Mouse (Mus musculus): ENCODE results near the gene Ttll9.

Gene Ttll9

DNA sequence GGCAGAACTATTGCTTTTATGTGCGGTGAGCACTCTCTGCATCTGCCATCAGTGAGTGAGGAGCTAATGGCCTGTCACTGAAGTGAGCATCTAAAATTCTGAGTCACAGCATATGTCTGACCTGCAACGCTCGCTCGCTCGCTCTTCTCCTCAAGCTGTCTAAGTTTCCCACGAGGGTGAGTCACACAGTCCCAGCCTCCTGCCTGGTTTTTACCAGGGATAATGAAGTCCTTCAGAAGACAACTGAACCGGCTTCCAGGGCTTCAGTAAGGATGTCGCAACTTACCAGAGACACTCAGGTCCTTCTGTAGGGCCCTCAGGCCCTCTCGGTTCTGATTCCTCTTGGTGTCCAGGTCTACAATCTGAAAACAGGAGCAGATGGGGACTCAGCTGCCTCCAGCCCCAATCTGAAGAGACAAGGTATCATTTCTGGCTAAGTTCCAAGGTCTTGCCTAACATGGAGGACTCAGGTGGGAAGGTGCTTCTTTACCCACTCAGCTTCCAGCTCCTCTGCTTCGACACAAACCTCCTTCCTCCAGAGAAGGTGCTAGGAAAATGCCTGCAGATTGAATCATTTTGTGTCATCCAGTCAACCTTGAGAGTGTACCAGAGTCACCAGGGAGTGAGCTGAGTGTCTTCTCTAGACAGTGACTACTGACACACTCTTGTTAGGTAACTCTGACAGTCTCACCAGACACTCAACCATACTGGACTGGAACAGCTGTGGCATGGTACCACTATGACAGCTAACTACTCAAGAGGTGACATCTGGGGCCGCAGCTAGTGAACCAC is 51.6 kb downstream of the Ttll9 start:
- no peak for DNase-seq (ENCODE audit: low spot score in 2 of 2)

DNA sequence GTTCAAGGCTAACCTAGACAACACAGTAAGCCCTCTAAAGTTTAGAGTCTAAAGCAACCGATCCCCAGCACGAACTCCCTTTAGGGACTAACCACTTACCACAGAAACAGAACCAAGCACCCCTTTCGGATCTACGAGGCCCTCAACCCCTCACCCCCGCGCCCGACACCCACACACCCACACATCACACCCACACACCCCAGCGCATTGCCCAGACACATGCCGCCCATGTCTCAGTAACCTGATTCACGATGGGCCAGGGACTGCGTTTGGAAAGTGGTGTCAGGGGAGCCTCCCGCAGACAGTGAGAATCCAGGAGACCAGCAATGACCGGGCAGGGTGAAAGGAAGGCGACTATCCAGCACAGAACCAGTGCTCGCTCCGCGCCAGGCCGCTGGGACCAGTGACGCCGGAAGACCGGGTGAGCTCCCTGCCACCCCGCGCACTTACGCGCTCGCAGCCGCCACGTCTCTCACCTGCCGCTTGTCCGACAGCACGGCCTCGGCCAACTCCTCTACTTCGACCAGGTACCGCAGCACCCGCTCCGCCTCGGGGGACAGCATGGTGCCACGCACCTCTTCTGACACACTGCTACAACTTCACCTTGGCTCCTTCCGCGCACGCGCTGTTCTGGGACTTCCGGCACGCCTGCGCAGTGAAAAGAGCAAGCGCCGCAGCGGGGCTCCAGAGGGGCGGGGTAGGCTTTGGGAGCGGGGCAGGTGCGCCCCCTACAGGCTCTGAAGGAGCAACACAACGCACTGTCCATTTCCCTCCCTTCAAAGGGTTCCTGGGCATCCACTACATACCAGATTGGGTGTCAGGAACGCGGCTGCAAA is 52.7 kb downstream of the Ttll9 start, which contains the start of gene Pdrg1:
Gene Pdrg1, minus strand, starts transcription at position 670 of the 836 bp plus-strand sequence.
- peak; percentile 88 to 93 for DNase-seq (ENCODE audit: low spot score in 2 of 2)

DNA sequence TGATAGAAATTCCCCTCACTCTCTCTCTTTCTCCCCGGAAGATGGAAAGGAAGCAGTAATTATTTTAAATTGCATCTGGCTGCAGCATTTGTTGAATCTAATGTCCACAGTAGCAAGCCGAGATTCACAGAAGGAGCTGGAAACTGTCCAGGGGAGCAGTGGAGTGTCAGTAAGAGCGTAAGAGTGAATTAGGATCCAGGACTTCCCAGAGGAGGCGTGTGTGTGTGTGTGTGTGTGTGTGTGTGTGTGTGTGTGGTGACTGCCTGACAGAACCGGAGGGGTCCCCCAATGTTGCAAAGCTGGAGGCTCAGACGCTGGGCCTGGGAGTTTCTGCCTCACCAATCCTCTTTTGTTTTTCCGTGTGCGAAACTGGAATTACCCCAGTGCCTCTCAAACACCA is 53.5 kb downstream of the Ttll9 start:
- no peak for DNase-seq (ENCODE audit: low spot score in 2 of 2)

DNA sequence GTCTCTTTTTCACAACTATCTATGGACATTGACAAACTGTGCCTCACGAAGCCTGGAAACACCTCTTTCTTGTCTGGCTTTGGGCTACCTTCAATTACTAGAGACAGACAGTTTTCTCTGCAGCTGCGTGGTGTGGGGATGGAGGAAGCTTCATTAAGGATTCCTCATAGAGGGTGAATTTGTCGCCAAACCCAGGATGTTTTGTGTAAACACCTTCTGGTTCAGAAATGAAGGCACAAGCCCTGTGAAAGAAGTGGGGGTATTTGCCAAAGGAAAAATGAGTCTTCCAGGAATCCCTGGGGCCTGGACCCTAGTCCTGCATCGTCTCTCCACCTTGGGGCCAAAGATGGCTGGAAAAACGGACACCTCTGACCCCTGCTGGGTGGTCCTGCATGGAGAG is 54.5 kb downstream of the Ttll9 start:
- DNase-seq (ENCODE audit: low spot score in 2 of 2): no peak

DNA sequence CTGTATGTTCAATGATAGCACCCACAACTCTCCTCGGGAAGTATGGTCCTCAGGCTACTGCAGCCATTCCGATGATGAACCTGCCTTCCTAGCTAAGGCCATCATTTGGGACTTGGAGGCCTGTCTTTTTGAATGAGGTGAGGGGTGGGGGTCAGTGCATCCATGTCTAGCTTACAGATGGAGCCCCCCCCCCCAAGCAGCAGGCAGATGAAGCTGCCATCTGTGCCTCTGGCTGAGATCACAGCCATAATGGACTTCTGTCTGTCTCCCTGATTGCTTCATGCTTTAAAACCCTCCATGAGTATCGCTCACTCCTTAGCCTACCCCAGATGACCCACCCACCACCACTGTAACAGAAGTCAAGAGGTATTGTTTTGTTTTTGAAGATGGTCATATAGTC is 57.1 kb downstream of the Ttll9 start:
- no peak for DNase-seq (ENCODE audit: low spot score in 2 of 2)

DNA sequence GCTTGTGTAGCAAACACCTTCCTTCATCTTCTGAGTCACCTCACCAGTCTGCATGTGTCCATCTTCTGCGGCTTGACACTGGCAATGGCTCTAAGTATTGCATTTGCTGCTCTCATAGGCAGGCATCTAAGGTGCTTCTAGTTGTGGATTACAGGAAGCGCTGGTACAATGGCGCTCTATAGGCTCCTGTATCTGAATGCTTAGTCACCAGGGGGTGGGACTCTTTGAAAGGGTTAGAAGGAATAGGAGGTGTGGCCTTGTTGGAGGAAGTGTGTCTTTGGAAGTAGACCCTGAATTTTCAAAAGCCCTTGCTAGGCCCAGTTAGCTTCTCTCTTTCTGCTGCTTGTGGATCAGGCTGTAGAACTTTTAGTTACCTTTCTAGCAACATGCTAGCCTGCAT is 58.9 kb downstream of the Ttll9 start:
- no peak for DNase-seq (ENCODE audit: low spot score in 2 of 2)

DNA sequence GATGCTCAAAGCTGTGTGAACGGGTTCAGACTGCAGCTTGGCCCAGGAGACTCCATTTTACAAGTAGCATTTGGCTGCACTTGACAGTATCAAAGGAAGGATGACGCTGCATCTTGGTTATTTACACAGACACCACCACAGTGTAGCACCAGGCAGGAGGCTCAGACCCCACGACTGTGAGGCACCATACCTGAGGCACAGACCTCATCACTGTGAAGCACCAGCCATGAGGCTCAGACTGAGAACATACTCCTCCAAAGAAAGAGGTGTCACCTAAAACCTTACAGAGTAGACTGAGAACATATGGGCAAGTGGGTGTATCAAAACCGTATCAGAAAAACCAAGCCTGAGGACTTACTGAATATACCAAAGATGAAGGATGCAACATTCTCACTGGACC is 60.6 kb downstream of the Ttll9 start:
- DNase-seq (ENCODE audit: low spot score in 2 of 2): no peak

DNA sequence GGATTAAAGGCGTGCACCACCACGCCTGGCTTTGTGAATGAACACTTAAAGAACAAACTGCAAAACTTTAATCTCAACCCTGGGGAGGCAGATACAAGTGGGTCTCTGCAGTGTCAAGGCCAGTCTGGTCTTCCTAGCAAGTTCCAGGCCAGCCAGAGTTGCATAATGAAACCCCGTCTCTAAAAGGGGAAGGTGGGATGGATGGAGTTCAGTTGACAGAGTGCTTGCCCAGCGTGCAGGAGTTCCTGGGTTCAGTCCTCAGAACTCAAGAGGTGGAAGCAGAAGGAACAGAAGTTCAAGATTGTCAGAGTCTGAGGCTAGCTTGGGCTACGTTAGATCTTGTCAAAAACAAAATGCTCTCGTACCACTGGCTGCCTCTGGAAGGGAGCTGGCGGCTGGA is 63.8 kb downstream of the Ttll9 start:
- no peak for DNase-seq (ENCODE audit: low spot score in 2 of 2)

DNA sequence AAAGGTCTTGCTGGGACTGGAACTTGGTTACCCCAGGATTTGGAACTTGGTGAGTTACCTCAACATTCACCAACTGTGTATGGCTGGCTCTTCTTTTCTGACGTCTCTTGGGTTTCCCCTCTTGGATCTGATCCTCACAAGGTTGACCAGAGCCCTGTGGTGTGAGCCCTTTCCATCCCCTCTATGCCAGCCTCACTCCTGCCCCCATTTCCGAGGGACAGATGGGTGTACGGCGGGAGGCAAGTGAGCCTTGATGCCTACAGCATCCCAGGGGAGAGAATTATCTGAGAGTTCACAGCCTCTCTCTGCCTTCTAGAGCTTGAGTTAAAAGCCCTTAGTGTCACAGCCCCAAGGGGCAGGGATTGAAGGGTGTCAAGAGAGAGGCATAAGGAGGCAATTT is 65.2 kb downstream of the Ttll9 start:
- no peak for DNase-seq (ENCODE audit: low spot score in 2 of 2)

DNA sequence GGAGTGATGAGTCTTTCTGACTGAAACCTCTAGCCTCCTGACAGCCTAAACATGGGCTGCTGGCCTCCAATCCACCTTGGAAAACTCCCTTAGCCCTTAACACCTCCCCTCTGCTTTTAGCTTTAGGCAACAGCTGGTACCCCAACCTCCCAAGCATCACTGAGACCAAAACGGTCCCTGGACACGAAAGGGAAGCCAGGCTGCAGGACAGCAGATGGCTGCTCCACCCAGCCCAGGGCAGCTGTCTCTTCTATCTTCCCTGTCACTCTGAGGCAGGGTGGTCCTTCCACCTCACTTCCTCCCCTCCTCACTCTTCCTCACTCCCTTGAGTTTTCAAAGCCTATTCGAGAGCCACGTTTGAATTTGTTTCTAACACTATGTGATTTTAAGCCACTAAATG is 68.1 kb downstream of the Ttll9 start:
- no peak for DNase-seq (ENCODE audit: low spot score in 2 of 2)

DNA sequence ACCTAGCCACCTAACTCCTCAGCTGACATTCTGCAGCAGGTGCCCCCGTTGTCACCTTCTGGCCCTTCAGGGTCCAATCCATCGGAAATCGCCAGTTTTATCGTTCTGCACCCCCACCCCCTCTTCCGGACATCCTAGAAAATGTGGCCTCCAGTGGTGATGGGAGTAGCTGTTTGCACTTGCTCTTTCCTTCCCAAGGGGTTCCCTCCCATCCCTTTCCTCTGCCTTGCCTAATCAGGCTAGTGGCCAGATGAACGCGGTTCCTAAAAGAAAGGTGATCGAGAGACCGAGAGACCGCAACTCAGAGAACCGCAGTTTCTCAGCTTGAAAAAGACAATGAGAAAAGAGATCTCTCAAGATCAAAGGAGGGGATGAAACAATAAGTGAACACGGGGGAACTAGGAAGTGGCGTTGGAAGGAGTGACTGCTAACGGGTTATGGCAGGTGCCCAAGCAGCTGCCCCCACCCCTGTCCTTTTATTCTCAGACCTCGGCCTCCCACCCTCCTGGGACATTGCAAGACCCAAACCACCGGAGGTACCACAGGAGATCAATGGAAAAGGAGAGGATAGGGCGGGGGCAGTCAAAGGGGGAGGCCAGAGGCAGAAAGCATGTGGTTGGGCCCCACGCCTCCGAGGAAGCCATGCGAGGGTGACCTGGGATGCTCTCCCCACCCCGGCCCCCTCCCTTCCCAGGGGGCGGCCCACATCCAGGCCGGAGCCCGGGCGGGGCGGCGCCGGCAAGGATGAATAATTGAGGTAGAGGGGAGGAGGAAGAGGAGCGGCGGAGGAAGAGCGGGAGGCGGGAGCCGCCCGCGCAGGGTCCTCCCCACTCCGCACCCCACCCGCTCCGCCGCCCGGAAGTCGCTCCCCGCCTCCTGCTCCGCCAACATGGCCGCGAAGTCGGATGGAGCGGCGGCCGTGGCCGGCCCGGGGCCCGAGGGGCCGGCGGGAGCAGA is 69.1 kb downstream of the Ttll9 start, which contains the start of gene Xkr7:
Gene Xkr7, plus strand, starts transcription at position 727 of the 957 bp plus-strand sequence.
- no peak for DNase-seq (ENCODE audit: low spot score in 2 of 2)

DNA sequence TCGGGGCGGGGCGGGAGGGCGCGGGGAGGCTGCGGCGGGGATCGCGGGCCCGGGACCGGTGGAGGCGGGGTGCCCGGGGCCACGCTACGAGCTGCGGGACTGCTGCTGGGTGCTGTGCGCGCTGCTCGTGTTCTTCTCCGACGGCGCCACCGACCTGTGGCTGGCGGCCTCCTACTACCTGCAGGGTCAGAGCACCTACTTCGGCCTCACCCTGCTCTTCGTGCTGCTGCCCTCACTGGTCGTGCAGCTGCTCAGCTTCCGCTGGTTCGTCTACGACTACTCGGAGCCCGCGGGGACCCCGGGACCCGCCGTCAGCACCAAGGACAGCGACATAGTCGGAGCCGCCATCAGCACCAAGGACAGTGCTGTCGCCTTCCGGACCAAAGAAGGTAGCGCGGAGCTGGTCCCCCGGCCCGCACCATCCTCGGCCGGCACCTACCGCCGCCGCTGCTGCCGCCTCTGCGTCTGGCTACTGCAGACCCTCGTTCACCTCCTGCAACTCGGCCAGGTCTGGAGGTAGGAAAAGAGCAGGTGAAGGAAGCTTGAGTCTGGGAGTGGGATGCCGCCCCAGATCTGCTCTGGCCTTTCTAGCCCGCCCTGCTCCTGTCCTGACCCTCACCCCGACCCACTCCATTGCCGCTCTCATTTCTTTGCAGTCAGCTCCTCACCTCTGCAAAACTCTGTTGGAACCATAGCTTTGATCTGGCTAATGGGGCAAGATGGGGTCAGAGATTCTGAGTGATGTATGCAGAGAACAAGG is 70.0 kb downstream of the Ttll9 start:
- peak; percentile 74 to 86 for DNase-seq (ENCODE audit: low spot score in 2 of 2)

DNA sequence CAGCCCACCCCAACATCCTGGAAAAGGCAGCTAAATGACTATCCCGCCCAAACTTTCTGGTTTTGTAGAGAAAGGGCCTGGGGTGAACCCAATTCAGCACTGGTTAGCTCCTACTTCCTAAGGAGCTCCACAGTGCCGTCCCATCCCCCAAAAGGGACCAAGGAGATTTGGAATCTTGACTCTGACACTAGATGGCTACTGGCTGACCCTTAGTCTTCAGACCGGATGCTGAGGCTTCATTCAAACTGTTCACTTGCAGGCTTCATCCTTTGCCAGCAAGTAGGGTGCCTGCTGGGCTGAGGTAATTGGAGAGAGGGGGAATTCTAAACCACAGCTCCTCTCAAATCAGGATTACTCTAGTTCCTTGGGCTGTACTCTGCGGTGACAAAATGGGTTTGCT is 70.7 kb downstream of the Ttll9 start:
- DNase-seq (ENCODE audit: low spot score in 2 of 2): no peak

DNA sequence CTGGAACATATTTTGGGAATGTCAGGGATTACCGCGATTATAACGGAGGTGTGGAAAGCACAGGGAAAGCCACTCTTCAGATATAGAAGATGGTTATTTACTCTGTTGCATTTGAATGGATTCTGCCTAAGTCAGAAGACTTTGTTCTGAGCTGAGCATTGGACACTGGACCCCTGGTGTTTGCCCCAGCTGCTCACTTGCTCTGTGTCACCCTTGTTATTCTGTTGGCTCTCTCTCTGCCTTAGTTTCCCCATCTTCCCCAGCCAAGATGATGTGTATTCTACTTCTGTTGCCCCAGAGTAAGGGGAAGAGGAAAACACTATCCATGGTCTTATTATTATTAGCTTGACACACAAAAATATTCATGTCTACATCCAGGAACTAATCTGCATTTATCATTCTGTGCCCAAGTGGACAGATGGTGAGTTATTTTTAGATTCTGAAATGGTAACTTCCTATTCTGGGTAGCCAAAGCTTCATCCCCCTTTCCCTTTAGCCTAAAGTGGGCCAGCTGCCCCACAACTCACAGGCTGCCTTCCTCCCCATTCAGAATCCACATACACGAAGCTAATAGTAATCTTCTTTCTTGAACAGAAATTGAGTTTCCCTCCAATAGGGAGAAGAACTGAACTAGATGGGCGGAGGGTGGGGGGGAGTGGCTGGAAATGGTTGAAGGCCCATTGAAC is 71.4 kb downstream of the Ttll9 start:
- no peak for DNase-seq (ENCODE audit: low spot score in 2 of 2)

DNA sequence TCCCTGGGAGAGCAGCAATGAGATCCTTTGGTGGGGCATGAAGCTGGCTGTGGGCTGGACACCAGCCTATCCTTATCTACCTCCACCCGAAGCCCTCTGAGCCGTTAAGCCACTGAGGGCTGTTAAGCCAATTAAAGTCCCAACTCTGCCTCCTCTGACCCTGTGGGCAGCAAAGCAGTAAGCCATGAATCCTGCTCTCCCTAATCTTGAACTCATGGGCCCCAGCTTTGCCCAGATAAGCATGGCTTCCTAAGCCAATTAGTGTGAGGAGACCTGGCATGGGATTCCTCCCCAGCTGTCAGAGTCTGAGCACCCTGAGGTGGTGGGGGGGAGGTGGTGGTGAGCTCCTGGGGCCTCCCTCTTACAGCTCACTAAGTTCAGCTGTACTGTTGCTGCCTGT is 74.4 kb downstream of the Ttll9 start:
- DNase-seq (ENCODE audit: low spot score in 2 of 2): no peak

DNA sequence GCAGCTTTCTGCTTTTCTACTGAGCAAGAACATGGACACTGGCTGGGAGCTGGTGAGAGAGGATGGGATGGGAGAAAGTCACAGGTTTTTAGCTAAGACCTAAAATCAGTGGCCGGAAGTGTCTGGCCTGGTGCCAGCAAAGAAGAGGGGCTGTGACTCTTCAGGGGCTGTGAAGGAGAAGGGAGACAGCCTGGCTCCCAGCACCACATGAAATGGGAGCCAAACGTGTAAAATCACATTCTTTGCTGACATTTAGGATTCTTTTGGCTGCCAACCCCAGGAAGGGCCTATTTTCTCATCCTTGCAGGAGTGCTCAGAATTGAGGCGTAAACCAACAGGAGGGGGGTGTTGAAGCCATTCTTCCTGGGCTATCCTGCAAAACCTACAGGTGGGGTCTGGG is 81.6 kb downstream of the Ttll9 start:
- DNase-seq (ENCODE audit: low spot score in 2 of 2): no peak

DNA sequence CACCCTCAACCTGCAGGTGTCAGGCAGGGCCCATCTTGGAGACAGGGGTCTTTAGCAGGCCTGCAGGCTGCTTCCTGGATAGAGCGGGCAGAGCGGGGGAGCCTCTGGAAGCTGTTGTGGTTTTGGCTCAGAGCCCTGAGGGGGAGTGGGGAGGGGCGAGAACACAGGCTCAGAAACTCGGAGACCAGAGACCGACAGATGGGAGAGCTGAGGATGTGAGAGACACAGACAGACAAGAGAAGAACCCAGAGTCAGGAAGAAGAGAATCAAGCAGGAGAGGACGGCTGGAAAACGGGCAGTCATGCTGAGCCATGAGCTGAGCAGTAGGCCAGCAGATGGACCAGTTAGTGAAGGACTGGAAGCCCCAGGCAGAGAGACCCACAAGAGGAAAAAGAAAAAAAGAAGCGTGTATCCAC is 83.6 kb downstream of the Ttll9 start:
- DNase-seq (ENCODE audit: low spot score in 2 of 2): no peak

DNA sequence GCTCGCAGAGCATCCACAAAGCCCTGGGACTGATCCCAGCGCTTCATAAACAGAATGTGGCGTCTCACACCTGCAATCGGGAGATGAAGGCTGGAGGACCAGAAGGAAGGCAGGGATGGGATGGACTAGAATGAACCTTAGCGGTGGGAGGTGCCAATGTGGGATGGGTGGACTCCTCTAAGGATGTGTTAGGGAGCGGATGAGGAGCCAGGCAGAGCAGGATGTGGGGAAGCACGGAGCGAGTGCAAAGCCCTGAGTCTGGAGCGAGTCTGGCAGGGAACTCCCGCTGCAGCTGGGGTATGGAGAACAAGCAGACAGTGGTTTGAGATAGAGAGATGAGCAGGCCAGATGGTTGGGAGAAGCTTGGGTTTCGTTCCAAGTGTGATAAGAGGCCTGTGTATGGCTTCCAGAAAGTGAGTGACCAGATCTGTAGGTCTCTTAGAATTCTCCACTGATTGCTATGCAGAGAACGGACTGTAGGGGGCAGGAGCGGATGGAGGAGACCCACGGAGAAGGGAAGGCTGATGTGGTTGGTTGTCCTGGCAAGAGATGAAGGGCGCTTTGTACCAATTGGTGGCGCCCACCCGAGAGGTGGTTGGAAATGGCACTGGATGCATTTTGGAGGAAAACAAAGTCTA is 85.7 kb downstream of the Ttll9 start:
- no peak for DNase-seq (ENCODE audit: low spot score in 2 of 2)

DNA sequence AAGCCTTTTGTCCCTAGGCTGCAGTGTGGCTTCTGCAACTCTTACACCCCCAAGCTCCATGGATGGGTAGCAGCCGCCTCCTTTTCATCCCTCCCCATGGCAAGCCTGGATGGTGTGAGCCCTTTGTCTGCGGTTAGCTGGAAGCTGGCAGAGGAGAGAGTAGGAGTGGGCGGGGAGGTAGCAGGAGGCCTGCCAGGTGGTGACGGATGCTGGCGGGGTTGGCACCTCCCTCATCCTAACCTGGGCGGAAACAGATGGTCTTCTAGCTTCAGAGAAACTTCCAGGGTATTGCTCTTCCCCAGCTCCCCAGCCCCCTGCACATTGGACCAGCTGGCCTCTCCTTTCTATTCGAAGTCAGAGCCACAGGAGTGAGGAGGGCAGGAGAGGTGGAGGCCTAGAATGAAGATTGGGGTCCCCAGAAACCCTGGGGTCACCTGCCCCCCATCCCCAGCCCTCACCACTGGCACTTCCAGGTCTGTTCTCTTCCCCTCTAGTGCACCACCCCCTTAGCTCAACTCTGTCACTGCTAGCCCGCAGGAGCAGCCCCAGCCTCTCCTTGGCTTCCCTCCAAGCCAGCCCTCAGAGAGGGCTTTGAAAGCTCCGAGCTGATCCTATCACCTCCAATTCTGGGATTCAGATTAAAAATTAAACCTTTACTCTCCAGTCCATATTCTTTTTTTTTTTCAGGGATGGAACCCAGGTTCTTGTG is 87.2 kb downstream of the Ttll9 start:
- DNase-seq (ENCODE audit: low spot score in 2 of 2): no peak

All from urinary bladder, postnatal 4 days (tissue).